ENCODE assay signal across 27 mouse cellular contexts in genomic region chr1:165217023-165217589, GRCm38 (mm10). TPM values are rescaled to one million over a fixed set of nuclear protein-coding genes. Genes with fewer than 3 reads are reported as not detected.
"Had no signal": no experiment of that assay in that cellular context is flagged by ENCODE, and none has a peak within 500 bp of the region (broad histone marks: within the 10 kb centered on the region; RNA-seq: fewer than 3 reads in every experiment).

No protein-coding gene starts in this region.

- H3K9ac ChIP-seq: liver, embryonic 15.5 days; liver, postnatal 0 days; lung, embryonic 15.5 days; midbrain, embryonic 12.5 days; neural tube, embryonic 13.5 days; neural tube, embryonic 15.5 days; stomach, embryonic 15.5 days had no signal

- H3K4me1 ChIP-seq: lung, embryonic 15.5 days; midbrain, embryonic 10.5 days; midbrain, embryonic 12.5 days; neural tube, embryonic 13.5 days; neural tube, embryonic 15.5 days; stomach, embryonic 15.5 days had no signal

- H3K9me3 ChIP-seq: liver, embryonic 15.5 days; lung, embryonic 15.5 days; megakaryocyte, embryonic 14.5 days; midbrain, embryonic 10.5 days; midbrain, embryonic 12.5 days; neural tube, embryonic 13.5 days; neural tube, embryonic 15.5 days; stomach, embryonic 15.5 days had no signal

- H3K27me3 ChIP-seq: liver, embryonic 15.5 days; lung, embryonic 15.5 days; megakaryocyte, embryonic 14.5 days; midbrain, embryonic 12.5 days; neural tube, embryonic 13.5 days; neural tube, embryonic 15.5 days; stomach, embryonic 15.5 days had no signal

- H3K4me3 ChIP-seq: liver, embryonic 15.5 days; lung, embryonic 15.5 days; megakaryocyte, embryonic 14.5 days; midbrain, embryonic 10.5 days; midbrain, embryonic 12.5 days; myocyte; neural tube, embryonic 13.5 days; neural tube, embryonic 15.5 days; stomach, embryonic 15.5 days had no signal

- H3K27ac ChIP-seq: liver, embryonic 15.5 days; lung, embryonic 15.5 days; macrophage; midbrain, embryonic 10.5 days; midbrain, embryonic 12.5 days; neural tube, embryonic 13.5 days; neural tube, embryonic 15.5 days; stomach, embryonic 15.5 days; stomach, postnatal 0 days had no signal

- H3K4me2 ChIP-seq: liver, embryonic 15.5 days; lung, embryonic 15.5 days; midbrain, embryonic 12.5 days; neural tube, embryonic 13.5 days; neural tube, embryonic 15.5 days; stomach, embryonic 15.5 days had no signal

- ATAC-seq: liver, postnatal 0 days; lung, postnatal 0 days; midbrain, embryonic 16.5 days had no signal

- DNase-seq: liver, postnatal 0 days; lung, adult 2 months; lung, postnatal 14 days; lung, postnatal 36 days; midbrain, embryonic 14.5 days; retina, postnatal 1 day; right cerebral cortex, adult 18-20 months; right cerebral cortex, postnatal 25 days; right cerebral cortex, postnatal 4 days; thymus, adult 2 months; thymus, postnatal 25 days; thymus, postnatal 4 days had no signal

RNA-seq across cellular contexts. Expression of gene Tbx19, which starts 56.5 kb away (rescaled TPM):
- polyA plus RNA-seq: liver, embryonic 15.5 days; lung, postnatal 0 days; macrophage; midbrain, embryonic 10.5 days; midbrain, embryonic 12.5 days; midbrain, embryonic 14.5 days; myocyte; neural tube, embryonic 11.5 days; neural tube, embryonic 13.5 days; neural tube, embryonic 15.5 days; stomach, embryonic 15.5 days; stomach, postnatal 0 days; urinary bladder, adult 2 months had no signal
